Mouse (Mus musculus): ENCODE data around the gene Fignl1. TPM values are rescaled to one million over a fixed set of nuclear protein-coding genes. Genes with fewer than 3 reads are reported as not detected.
A peak's percentile ranks its signal among the peaks of the same experiment; 100 is the strongest.

Fignl1 gene
- total and polyA plus RNA-seq, 2 experiments from 2014 or later, result 2.2 to 4.4 TPM

DNA sequence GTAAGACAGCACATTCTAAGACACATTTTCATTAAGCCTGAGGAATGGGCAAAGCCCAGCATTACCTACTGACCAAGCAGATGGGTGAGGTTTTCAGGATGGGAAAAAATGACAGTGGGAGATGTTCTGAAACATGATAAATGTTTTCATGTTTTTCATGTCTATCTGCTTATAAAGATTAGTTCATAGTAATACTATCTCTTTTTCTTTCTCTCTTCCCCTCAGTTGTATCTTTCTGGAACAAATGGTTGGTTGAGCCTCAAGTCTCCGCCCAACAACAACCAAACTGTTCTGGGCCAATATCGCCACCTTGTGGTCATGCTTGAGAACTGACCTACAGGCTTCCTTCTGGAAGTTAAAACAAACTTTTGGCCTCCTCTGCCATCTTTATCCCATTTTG lies 66.1 kb downstream of the Fignl1 start:
- no peaks in the 10 kb centered on the region for H3K36me3 ChIP-seq (ENCODE audit: insufficient read depth, low read length)
- no peak overlapping the region for H3K27ac ChIP-seq (ENCODE audit: low read depth, low read length)
- H3K4me2 ChIP-seq (ENCODE audit: low read depth, low read length, poor library complexity, severe bottlenecking), result no peak overlapping the region
- H3K4me3 ChIP-seq (ENCODE audit: low read depth, low read length), result no peak overlapping the region
- peak; percentile 61 for TF ChIP-seq CTCF (IDR thresholded peaks at IDR 0.05)
- H3K9me3 ChIP-seq (ENCODE audit: low read length), result no peaks in the 10 kb centered on the region
- WGBS, result 36% methylated on average over 2 of the region's 2 CpGs
- peak; percentile 24 for DNase-seq (ENCODE audit: low spot score)
- no peak overlapping the region for H3K9ac ChIP-seq (replicated peaks; ENCODE audit: low read length, poor library complexity, severe bottlenecking)
- no peaks in the 10 kb centered on the region for H3K4me1 ChIP-seq (ENCODE audit: insufficient read depth, low read length)
- ATAC-seq (ENCODE audit: low FRiP score), result no peak
- H3K27me3 ChIP-seq (ENCODE audit: insufficient read depth, low read length), result no peaks in the 10 kb centered on the region

DNA sequence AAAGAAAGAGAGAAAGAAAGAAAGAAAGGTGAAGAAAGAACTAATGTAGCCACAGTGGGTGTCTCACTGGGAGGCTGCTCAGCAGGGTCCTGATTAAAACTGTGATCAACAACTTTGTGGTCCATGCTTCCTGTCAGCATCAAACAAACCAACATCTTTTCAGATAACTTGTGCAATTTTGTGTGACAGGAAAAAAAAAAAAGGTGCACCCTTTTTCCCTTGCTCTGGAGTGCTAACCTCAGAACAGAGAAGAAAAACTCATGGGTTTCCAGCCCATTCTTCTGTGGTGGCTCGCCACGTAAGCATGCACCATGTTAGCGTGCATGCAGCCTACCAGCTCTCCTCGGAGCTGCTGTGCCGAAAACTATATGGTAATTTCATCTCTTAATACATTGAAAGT lies 67.2 kb downstream of the Fignl1 start:
- ATAC-seq (ENCODE audit: low FRiP score), result no peak
- Histone ChIP-seq H3K36me3 (ENCODE audit: insufficient read depth, low read length) (no peaks in the 10 kb centered on the region), H3K9ac (replicated peaks; ENCODE audit: low read length, poor library complexity, severe bottlenecking) (no peak overlapping the region), H3K27me3 (ENCODE audit: insufficient read depth, low read length) (no peaks in the 10 kb centered on the region), H3K4me1 (ENCODE audit: insufficient read depth, low read length) (no peaks in the 10 kb centered on the region), H3K4me3 (ENCODE audit: low read depth, low read length) (no peak overlapping the region), H3K4me2 (ENCODE audit: low read depth, low read length, poor library complexity, severe bottlenecking) (no peak overlapping the region), H3K27ac (ENCODE audit: low read depth, low read length) (no peak overlapping the region), H3K9me3 (ENCODE audit: low read length) (no peaks in the 10 kb centered on the region)
- DNase-seq (ENCODE audit: low spot score), result no peak
- 85% methylated on average over 5 of the region's 5 CpGs for WGBS
- TF ChIP-seq CTCF (IDR thresholded peaks at IDR 0.05), result no peak

DNA sequence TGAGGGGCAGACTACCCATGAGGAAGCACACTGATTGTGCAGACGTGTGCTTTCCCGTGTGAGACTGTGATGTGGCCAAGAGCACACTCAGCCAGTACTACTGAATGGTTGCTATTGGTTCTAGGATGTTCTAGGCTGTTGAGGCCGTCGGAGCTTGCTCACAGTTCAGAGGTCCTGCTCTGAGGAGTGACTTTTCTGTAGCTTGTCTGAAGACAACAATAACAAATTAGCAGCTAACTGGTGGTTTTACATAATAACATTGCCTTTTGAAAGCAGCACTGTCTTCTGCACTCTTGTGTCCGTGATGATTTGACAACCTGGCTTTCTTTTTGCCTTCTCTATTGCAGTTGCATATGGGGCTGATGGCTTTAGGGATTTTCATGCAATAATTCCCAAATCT lies 68.2 kb downstream of the Fignl1 start:
- WGBS, result 83% methylated on average over 5 of the region's 5 CpGs
- Histone ChIP-seq H3K9me3 (ENCODE audit: low read length) (no peaks in the 10 kb centered on the region), H3K27me3 (ENCODE audit: insufficient read depth, low read length) (no peaks in the 10 kb centered on the region), H3K27ac (ENCODE audit: low read depth, low read length) (no peak overlapping the region), H3K4me1 (ENCODE audit: insufficient read depth, low read length) (no peaks in the 10 kb centered on the region), H3K4me2 (ENCODE audit: low read depth, low read length, poor library complexity, severe bottlenecking) (no peak overlapping the region), H3K36me3 (ENCODE audit: insufficient read depth, low read length) (no peaks in the 10 kb centered on the region), H3K4me3 (ENCODE audit: low read depth, low read length) (no peak overlapping the region), H3K9ac (replicated peaks; ENCODE audit: low read length, poor library complexity, severe bottlenecking) (no peak overlapping the region)
- no peak for ATAC-seq (ENCODE audit: low FRiP score)
- DNase-seq (ENCODE audit: low spot score), result no peak
- no peak for TF ChIP-seq CTCF (IDR thresholded peaks at IDR 0.05)

DNA sequence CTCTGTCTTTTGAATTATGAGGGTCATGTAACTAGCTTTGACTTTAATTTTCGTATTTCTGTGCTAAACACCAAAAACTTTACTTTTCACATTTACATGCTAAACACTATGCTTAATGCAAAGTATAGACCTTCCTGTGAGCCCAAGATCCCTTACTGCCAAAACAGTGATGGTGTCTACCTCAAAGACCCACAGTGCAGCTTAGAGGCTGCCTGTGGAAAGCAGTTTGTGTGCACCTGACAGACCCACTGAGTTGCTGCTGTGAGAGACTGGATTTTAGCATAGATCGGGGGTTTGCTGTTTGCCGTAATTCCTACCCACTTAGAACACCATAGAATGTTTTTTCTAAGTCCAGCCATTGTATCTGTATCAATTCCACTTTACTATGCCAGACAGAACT lies 69.7 kb downstream of the Fignl1 start:
- no peak overlapping the region for H3K4me3 ChIP-seq (ENCODE audit: low read depth, low read length)
- no peak overlapping the region for H3K4me2 ChIP-seq (ENCODE audit: low read depth, low read length, poor library complexity, severe bottlenecking)
- H3K9ac ChIP-seq (replicated peaks; ENCODE audit: low read length, poor library complexity, severe bottlenecking), result no peak overlapping the region
- 90% methylated on average over 3 of the region's 3 CpGs for WGBS
- no peaks in the 10 kb centered on the region for H3K4me1 ChIP-seq (ENCODE audit: insufficient read depth, low read length)
- no peak for TF ChIP-seq CTCF (IDR thresholded peaks at IDR 0.05)
- ATAC-seq (ENCODE audit: low FRiP score) (no peak), DNase-seq (ENCODE audit: low spot score) (no peak)
- no peaks in the 10 kb centered on the region for H3K27me3 ChIP-seq (ENCODE audit: insufficient read depth, low read length)
- no peak overlapping the region for H3K27ac ChIP-seq (ENCODE audit: low read depth, low read length)
- no peaks in the 10 kb centered on the region for H3K36me3 ChIP-seq (ENCODE audit: insufficient read depth, low read length)
- no peaks in the 10 kb centered on the region for H3K9me3 ChIP-seq (ENCODE audit: low read length)

DNA sequence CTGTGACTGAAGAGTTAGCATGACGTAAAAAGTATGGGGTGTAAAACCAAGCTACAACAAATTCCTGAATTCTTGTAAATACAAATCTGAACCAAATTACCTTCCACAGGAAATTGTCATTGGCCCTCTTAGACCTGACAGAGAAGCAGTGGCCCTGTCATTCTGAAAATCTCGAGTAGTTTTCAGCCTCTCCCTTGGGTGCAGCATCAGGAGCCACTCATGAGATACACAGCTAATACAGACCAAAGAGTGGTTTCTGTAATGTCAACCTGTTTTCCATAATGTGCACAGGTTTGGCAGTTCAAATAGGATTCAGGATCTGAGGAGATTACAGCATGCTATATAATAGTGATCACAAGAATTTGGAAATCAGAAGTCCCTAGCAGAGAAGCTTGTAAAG lies 71.2 kb downstream of the Fignl1 start:
- 61% methylated on average over 2 of the region's 2 CpGs for WGBS
- Histone ChIP-seq H3K9me3 (ENCODE audit: low read length) (no peaks in the 10 kb centered on the region), H3K4me3 (ENCODE audit: low read depth, low read length) (no peak overlapping the region), H3K4me2 (ENCODE audit: low read depth, low read length, poor library complexity, severe bottlenecking) (no peak overlapping the region), H3K4me1 (ENCODE audit: insufficient read depth, low read length) (no peaks in the 10 kb centered on the region), H3K27me3 (ENCODE audit: insufficient read depth, low read length) (no peaks in the 10 kb centered on the region), H3K27ac (ENCODE audit: low read depth, low read length) (no peak overlapping the region), H3K9ac (replicated peaks; ENCODE audit: low read length, poor library complexity, severe bottlenecking) (no peak overlapping the region), H3K36me3 (ENCODE audit: insufficient read depth, low read length) (no peaks in the 10 kb centered on the region)
- ATAC-seq (ENCODE audit: low FRiP score) (no peak), DNase-seq (ENCODE audit: low spot score) (no peak)
- TF ChIP-seq CTCF (IDR thresholded peaks at IDR 0.05), result no peak

Other genes with a start within 250 kb of the Fignl1 start
- not detected in 2 replicates for gene 4930512M02Rik, start 181.1 kb downstream of the Fignl1 start, total RNA-seq (2014; rRNA removed)
- gene 4930512M02Rik, start 181.1 kb downstream of the Fignl1 start, polyA plus RNA-seq (2015; fragmentation: Nextera tagmentation; extraction: Ambion mirVana), result not detected in 2 replicates
- 3.9 and 4.5 TPM in 2 replicates for gene Ikzf1, start 124.0 kb downstream of the Fignl1 start, total RNA-seq (2014; rRNA removed)
- gene Ikzf1, start 124.0 kb downstream of the Fignl1 start, polyA plus RNA-seq (2015; fragmentation: Nextera tagmentation; extraction: Ambion mirVana), result 1.2 and 1.5 TPM in 2 replicates
- gene Ddc, start 89.2 kb upstream of the Fignl1 start, total RNA-seq (2014; rRNA removed), result 27.4 and 35.0 TPM in 2 replicates
- 23.0 and 23.4 TPM in 2 replicates for gene Ddc, start 89.2 kb upstream of the Fignl1 start, polyA plus RNA-seq (2015; fragmentation: Nextera tagmentation; extraction: Ambion mirVana)
- gene Grb10, start 229.7 kb upstream of the Fignl1 start, total RNA-seq (2014; rRNA removed), result 94.0 and 110 TPM in 2 replicates
- 43.9 and 44.0 TPM in 2 replicates for gene Grb10, start 229.7 kb upstream of the Fignl1 start, polyA plus RNA-seq (2015; fragmentation: Nextera tagmentation; extraction: Ambion mirVana)